Mouse (Mus musculus) heart, postnatal 0 days (tissue): ENCODE measurements around the gene Cdc34b. TPM values are rescaled to one million over a fixed set of nuclear protein-coding genes. Genes with fewer than 3 reads are reported as not detected.

Experiments
- ATAC-seq: fragments of 200-750 bp; cut with Nextera tagmentation; 2 replicates; pipeline ENCODE4 v1.8.0; 2017; ENCODE audit warnings: low read depth, moderate number of reproducible peaks, moderate library complexity; ENCODE audit not compliant: insufficient read depth
- DNase-seq: peaks from one replicate; pipeline ENCODE4 v3.0.0-alpha.2; 2016; ENCODE audit warnings: low spot score
- H3K27ac ChIP-seq: fragments of 300-500 bp; sonication (generic); 2 replicates; pipeline ENCODE4 v1.5.1; 2014; ENCODE audit warnings: low read depth, mild to moderate bottlenecking
- H3K27me3 ChIP-seq: fragments of 300-500 bp; sonication (generic); 2 replicates; pipeline ENCODE4 v1.6.1; 2014; ENCODE audit warnings: low read length, mixed read lengths; ENCODE audit not compliant: control insufficient read depth, insufficient read depth
- H3K36me3 ChIP-seq: fragments of 300-500 bp; sonication (generic); replicated peaks from 2 replicates; pipeline ENCODE4 v1.6.1; 2014; ENCODE audit warnings: low read length, mixed read lengths; ENCODE audit not compliant: control insufficient read depth, insufficient read depth
- H3K4me1 ChIP-seq: fragments of 300-500 bp; sonication (generic); 2 replicates; pipeline ENCODE4 v1.6.1; 2014; ENCODE audit warnings: antibody characterized with exemption; ENCODE audit not compliant: control insufficient read depth, insufficient read depth
- H3K4me2 ChIP-seq: fragments of 300-500 bp; sonication (generic); 2 replicates; pipeline ENCODE4 v1.6.1; 2014; ENCODE audit warnings: low read depth, mild to moderate bottlenecking, low read length, moderate library complexity
- H3K4me3 ChIP-seq: fragments of 300-500 bp; sonication (generic); 2 replicates; pipeline ENCODE4 v1.5.1; 2014; ENCODE audit warnings: low read depth, low read length
- H3K9ac ChIP-seq: fragments of 300-500 bp; sonication (generic); replicated peaks from 2 replicates; pipeline ENCODE4 v1.6.1; 2014; ENCODE audit warnings: low read depth, low read length, mixed read lengths
- H3K9me3 ChIP-seq: fragments of 300-500 bp; sonication (generic); replicated peaks from 2 replicates; pipeline ENCODE4 v1.6.1; 2016; ENCODE audit warnings: low read length; ENCODE audit not compliant: control insufficient read depth
- CTCF ChIP-seq: IDR thresholded peaks from 2 replicates; pipeline ENCODE4 v1.5.1; 2016; ENCODE audit warnings: antibody characterized with exemption, control low read depth, low read depth
- EP300 ChIP-seq: IDR thresholded peaks from 2 replicates; pipeline ENCODE4 v1.6.1; 2016; ENCODE audit warnings: antibody characterized with exemption, low read depth
- WGBS: fragments of 180-500 bp; shearing (Covaris S2); extraction: QIAGEN DNeasy Blood & Tissue Kit; methylation state at CpG from one replicate; pipeline ENCODE4 v1.1.7; 2014; 5-methylcytosine and 5-hydroxymethylcytosine counted together
- polyA plus RNA-seq: library from polyadenylated mRNA; unstranded; fragments of >200 nt; fragmentation: Nextera tagmentation; extraction: Ambion mirVana; gene quantifications from 2 replicates; pipeline ENCODE4 v1.2.1, GENCODE M21; 2015
- total RNA-seq: library from RNA; depleted of rRNA; stranded (reverse); fragments of >200 nt; gene quantifications from 2 replicates; pipeline ENCODE4 v1.2.3, GENCODE M21; 2014; ENCODE audit warnings: low replicate concordance; rRNA removed

Gene Cdc34b
- total and polyA plus RNA-seq, 2 experiments from 2014 or later, result not detected

DNA sequence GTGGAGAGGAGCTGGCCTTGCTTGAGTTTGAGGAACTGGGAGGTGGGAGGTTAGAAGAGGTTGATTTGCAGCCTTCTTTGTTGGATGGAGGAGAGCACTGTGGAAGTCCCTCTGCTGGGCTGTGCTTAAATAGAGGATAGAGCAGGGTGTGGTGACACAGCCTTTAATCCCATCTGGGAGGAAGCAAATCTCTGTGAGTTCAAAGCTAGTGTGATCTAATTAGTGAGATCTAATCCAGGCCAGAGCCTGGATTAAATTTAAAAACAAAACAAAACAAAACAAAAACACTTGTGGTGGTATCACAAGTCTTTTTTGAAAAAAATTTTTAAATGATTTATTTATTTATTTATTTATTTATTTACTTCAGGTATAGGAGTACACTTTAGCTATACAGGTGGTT, 41.0 kb downstream of the Cdc34b start, which contains the start of gene Tmem92:
Tmem92 (minus strand) TSS at position 101 of the 400 bp plus-strand sequence.
- Histone ChIP-seq H3K27ac (no peak within 1 kb of the TSS), H3K4me3 (no peak within 1 kb of the TSS), H3K27me3 (no peaks in the 10 kb centered on the region), H3K4me2 (no peak within 1 kb of the TSS), H3K9me3 (no peaks in the 10 kb centered on the region), H3K36me3 (no peaks in the 10 kb centered on the region), H3K4me1 (no peaks in the 10 kb centered on the region), H3K9ac (no peak within 1 kb of the TSS)
- no peak for DNase-seq
- ATAC-seq, result no peak
- TF ChIP-seq CTCF (no peak), EP300 (no peak)

DNA sequence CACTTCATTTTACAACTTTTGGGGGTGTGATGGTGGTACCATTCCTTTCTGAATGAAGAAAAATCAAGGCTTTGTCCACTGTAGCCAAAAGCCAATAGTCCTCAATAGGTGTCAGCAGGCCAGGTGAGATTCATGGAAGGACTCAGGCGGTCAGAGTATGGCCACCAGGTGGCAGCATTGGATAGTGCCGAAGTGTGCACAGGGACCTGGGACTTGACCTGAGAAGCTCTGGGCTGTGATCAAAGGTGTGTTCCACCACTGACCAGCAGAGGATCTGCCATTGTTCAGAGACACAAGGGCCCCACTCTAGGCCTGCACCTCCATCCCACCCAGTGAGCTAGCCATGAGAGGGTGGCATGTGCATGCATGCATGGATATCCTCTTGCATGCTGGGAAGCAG, 43.7 kb downstream of the Cdc34b start:
- peak; percentile 84 for TF ChIP-seq CTCF
- TF ChIP-seq EP300, result no peak
- Histone ChIP-seq H3K27me3 (0 out of 2 replicates have a peak, but pooled peaks cover 3% of the 10 kb centered on the region), H3K4me3 (no peak overlapping the region), H3K27ac (no peak overlapping the region), H3K9me3 (no peaks in the 10 kb centered on the region), H3K36me3 (no peaks in the 10 kb centered on the region), H3K4me2 (no peak overlapping the region), H3K4me1 (no peaks in the 10 kb centered on the region), H3K9ac (no peak overlapping the region)
- WGBS, result 10% methylated on average over 2 of the region's 2 CpGs
- DNase-seq, result peak; percentile 13
- ATAC-seq, result peak; percentile 53; the same call in 1 of the 2 replicates

DNA sequence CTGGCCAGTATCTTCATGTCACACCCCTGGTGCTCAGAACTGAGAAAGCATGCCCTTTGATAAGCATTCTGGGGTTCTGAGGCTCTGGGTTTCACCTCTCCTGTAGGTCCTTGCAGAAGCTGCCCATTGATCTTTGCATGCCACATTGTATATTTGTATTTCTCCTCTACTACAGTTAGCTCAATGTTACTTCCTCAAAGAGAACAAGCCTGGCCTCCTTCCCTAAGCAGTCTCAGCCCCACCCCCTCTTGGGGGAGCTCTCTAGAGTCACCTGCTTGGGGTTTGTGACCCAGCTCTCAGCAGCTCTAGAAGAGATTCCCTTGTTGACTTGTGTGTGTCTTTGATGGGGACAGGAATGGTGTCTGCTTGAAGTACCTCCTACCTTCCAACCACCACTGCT, 50.1 kb downstream of the Cdc34b start:
- Histone ChIP-seq H3K4me1 (no peaks in the 10 kb centered on the region), H3K9me3 (no peaks in the 10 kb centered on the region), H3K4me3 (no peak overlapping the region), H3K4me2 (no peak overlapping the region), H3K27me3 (0 out of 2 replicates have a peak, but pooled peaks cover 3% of the 10 kb centered on the region), H3K27ac (no peak overlapping the region), H3K9ac (no peak overlapping the region), H3K36me3 (no peaks in the 10 kb centered on the region)
- no peak for TF ChIP-seq CTCF
- TF ChIP-seq EP300, result no peak
- ATAC-seq (no peak), DNase-seq (no peak)

Other genes with a start within 250 kb of the Cdc34b start
- gene Epn3, start 241.8 kb upstream of the Cdc34b start, total RNA-seq, result 32.5 and 44.4 TPM in 2 replicates
- gene Epn3, start 241.8 kb upstream of the Cdc34b start, polyA plus RNA-seq, result 11.4 and 13.3 TPM in 2 replicates
- gene Mycbpap, start 220.0 kb upstream of the Cdc34b start, total RNA-seq, result 3.2 and 4.7 TPM in 2 replicates
- gene Mycbpap, start 220.0 kb upstream of the Cdc34b start, polyA plus RNA-seq, result 3.5 and 3.7 TPM in 2 replicates
- gene Rsad1, start 192.5 kb upstream of the Cdc34b start, total RNA-seq, result 14.5 and 17.7 TPM in 2 replicates
- gene Rsad1, start 192.5 kb upstream of the Cdc34b start, polyA plus RNA-seq, result 9.2 and 9.8 TPM in 2 replicates
- not detected in 2 replicates for gene Chad, start 176.7 kb upstream of the Cdc34b start, total RNA-seq
- 0.36 and 4.4 TPM in 2 replicates for gene Chad, start 176.7 kb upstream of the Cdc34b start, polyA plus RNA-seq
- 6.6 and 8.9 TPM in 2 replicates for gene Acsf2, start 139.9 kb upstream of the Cdc34b start, total RNA-seq
- 2.6 and 2.7 TPM in 2 replicates for gene Acsf2, start 139.9 kb upstream of the Cdc34b start, polyA plus RNA-seq
- 71.9 and 73.3 TPM in 2 replicates for gene Lrrc59, start 112.0 kb upstream of the Cdc34b start, total RNA-seq
- 62.2 and 67.0 TPM in 2 replicates for gene Lrrc59, start 112.0 kb upstream of the Cdc34b start, polyA plus RNA-seq
- 45.2 and 63.8 TPM in 2 replicates for gene Mrpl27, start 88.0 kb upstream of the Cdc34b start, total RNA-seq
- gene Mrpl27, start 88.0 kb upstream of the Cdc34b start, polyA plus RNA-seq, result 167 and 170 TPM in 2 replicates
- 5.9 and 7.6 TPM in 2 replicates for gene Eme1, start 87.8 kb upstream of the Cdc34b start, total RNA-seq
- gene Eme1, start 87.8 kb upstream of the Cdc34b start, polyA plus RNA-seq, result 2.4 and 3.4 TPM in 2 replicates
- 23.3 and 25.4 TPM in 2 replicates for gene Xylt2, start 64.3 kb upstream of the Cdc34b start, total RNA-seq
- gene Xylt2, start 64.3 kb upstream of the Cdc34b start, polyA plus RNA-seq, result 7.0 and 7.5 TPM in 2 replicates
- gene Gm11541, start 37.3 kb upstream of the Cdc34b start, total RNA-seq, result not detected in 2 replicates
- gene Gm11541, start 37.3 kb upstream of the Cdc34b start, polyA plus RNA-seq, result 0.08 and 0.11 TPM in 2 replicates
- not detected in 2 replicates for gene Tmem92, start 40.9 kb downstream of the Cdc34b start, total RNA-seq
- gene Tmem92, start 40.9 kb downstream of the Cdc34b start, polyA plus RNA-seq, result not detected in 2 replicates
- 263 and 322 TPM in 2 replicates for gene Col1a1, start 194.4 kb downstream of the Cdc34b start, total RNA-seq
- 334 and 345 TPM in 2 replicates for gene Col1a1, start 194.4 kb downstream of the Cdc34b start, polyA plus RNA-seq
- gene Hils1, start 225.8 kb downstream of the Cdc34b start, total RNA-seq, result not detected in 2 replicates
- gene Hils1, start 225.8 kb downstream of the Cdc34b start, polyA plus RNA-seq, result 0.27 TPM in 1 of 2 replicates, not detected in the other
- 47.5 and 313 TPM in 2 replicates for gene Sgca, start 234.5 kb downstream of the Cdc34b start, total RNA-seq
- 62.2 and 62.4 TPM in 2 replicates for gene Sgca, start 234.5 kb downstream of the Cdc34b start, polyA plus RNA-seq
- gene Ppp1r9b, start 249.3 kb downstream of the Cdc34b start, total RNA-seq, result 27.6 and 38.6 TPM in 2 replicates
- gene Ppp1r9b, start 249.3 kb downstream of the Cdc34b start, polyA plus RNA-seq, result 4.5 and 4.7 TPM in 2 replicates